Comparison of ENCODE assay signal across 22 mouse cellular contexts in genomic region chr7:128201607-128202006, GRCm38 (mm10). TPM values are rescaled to one million over a fixed set of nuclear protein-coding genes. Genes with fewer than 3 reads are reported as not detected.
"Had no signal": no experiment of that assay in that cellular context is flagged by ENCODE, and none has a peak within 500 bp of the region (broad histone marks: within the 10 kb centered on the region; RNA-seq: fewer than 3 reads in every experiment).

No protein-coding gene starts in this region.

- H3K4me1 ChIP-seq: neural tube, embryonic 12.5 days; neural tube, embryonic 13.5 days; neural tube, embryonic 15.5 days; stomach, embryonic 15.5 days had no signal

- H3K36me3 ChIP-seq: neural tube, embryonic 12.5 days; neural tube, embryonic 13.5 days; neural tube, embryonic 15.5 days; stomach, embryonic 15.5 days had no signal

- H3K27me3 ChIP-seq: neural tube, embryonic 12.5 days; neural tube, embryonic 13.5 days; neural tube, embryonic 15.5 days; stomach, embryonic 15.5 days had no signal

- DNase-seq: retina, postnatal 1 day; right cerebral cortex, adult 18-20 months; right cerebral cortex, postnatal 14 days; right cerebral cortex, postnatal 25 days; right cerebral cortex, postnatal 4 days; spleen, adult 18-20 months; thymus, adult 18-20 months; thymus, adult 2 months; thymus, postnatal 14 days; thymus, postnatal 25 days; thymus, postnatal 36 days; thymus, postnatal 4 days had no signal

- H3K4me2 ChIP-seq: neural tube, embryonic 12.5 days; neural tube, embryonic 13.5 days; neural tube, embryonic 15.5 days; stomach, embryonic 15.5 days had no signal

- H3K4me3 ChIP-seq: neural tube, embryonic 12.5 days; neural tube, embryonic 13.5 days; neural tube, embryonic 15.5 days; stomach, embryonic 15.5 days had no signal

- H3K27ac ChIP-seq: neural tube, embryonic 12.5 days; neural tube, embryonic 13.5 days; neural tube, embryonic 15.5 days; stomach, embryonic 15.5 days; stomach, postnatal 0 days had no signal

RNA-seq across cellular contexts. Expression of gene Cox6a2, which starts 4.6 kb away (rescaled TPM):
- total RNA-seq: neutrophil, adult 5-6 weeks had no signal
- polyA plus RNA-seq: stomach, embryonic 14.5 days had no signal

RNA-seq across cellular contexts. Expression of gene Itgad, which starts 47.4 kb away (rescaled TPM):
- polyA plus RNA-seq: neural tube, embryonic 11.5 days; neural tube, embryonic 12.5 days; neural tube, embryonic 13.5 days; neural tube, embryonic 14.5 days; stomach, embryonic 14.5 days; stomach, embryonic 15.5 days; stomach, embryonic 16.5 days; stomach, postnatal 0 days had no signal
